Mouse (Mus musculus) hindbrain, embryonic 10.5 days (tissue): Measurements from ENCODE around the gene Tox4. TPM values are rescaled to one million over a fixed set of nuclear protein-coding genes. Genes with fewer than 3 reads are reported as not detected.

Source experiments
- DNase-seq: peaks from one replicate; pipeline ENCODE4 v3.0.0-alpha.2; 2017; ENCODE audit warnings: low spot score
- H3K27ac ChIP-seq: fragments of 300-500 bp; sonication (generic); 2 replicates; pipeline ENCODE4 v1.5.1; 2016; ENCODE audit warnings: mild to moderate bottlenecking, moderate library complexity
- H3K27me3 ChIP-seq: fragments of 300-500 bp; sonication (generic); 2 replicates; pipeline ENCODE4 v1.6.1; 2016; ENCODE audit warnings: mild to moderate bottlenecking; ENCODE audit not compliant: poor library complexity, insufficient read depth, severe bottlenecking
- H3K36me3 ChIP-seq: fragments of 300-500 bp; sonication (generic); 2 replicates; pipeline ENCODE4 v1.6.1; 2016; ENCODE audit warnings: mild to moderate bottlenecking, moderate library complexity
- H3K4me1 ChIP-seq: fragments of 300-500 bp; sonication (generic); replicated peaks from 2 replicates; pipeline ENCODE4 v1.6.1; 2016; ENCODE audit warnings: mild to moderate bottlenecking
- H3K4me3 ChIP-seq: fragments of 300-500 bp; sonication (generic); 2 replicates; pipeline ENCODE4 v1.5.1; 2016; ENCODE audit warnings: mild to moderate bottlenecking, moderate library complexity
- H3K9me3 ChIP-seq: fragments of 300-500 bp; sonication (generic); 2 replicates; pipeline ENCODE4 v1.6.1; 2016; ENCODE audit warnings: mild to moderate bottlenecking, moderate library complexity
- whole genome bisulfite sequencing: fragments of 180-500 bp; shearing (Covaris S2); methylation state at CpG from one replicate; pipeline ENCODE4 v1.1.7; 2016; 5-methylcytosine and 5-hydroxymethylcytosine counted together
- polyA plus RNA-seq: library from polyadenylated mRNA; unstranded; fragments of >200 nt; fragmentation: Nextera tagmentation; extraction: Ambion mirVana; gene quantifications from 2 replicates; pipeline ENCODE4 v1.2.1, GENCODE M21; 2016

Gene Tox4
- polyA plus RNA-seq, 1 experiment from 2014 or later: 55.4 TPM

- WGBS: 2% methylated on average over 16 of the region's 16 CpGs
- Histone ChIP-seq H3K27ac (peak overlapping the region; percentile 99), H3K27me3 (no peaks in the 10 kb centered on the region), H3K36me3 (peaks cover 45% of the 10 kb centered on the region), H3K9me3 (peaks cover 5% of the 10 kb centered on the region; the same call in 1 of the 2 replicates), H3K4me1 (peaks cover 54% of the 10 kb centered on the region), H3K4me3 (peak overlapping the region; percentile 84)
- DNase-seq: no peak
Observed at GRCm38 (mm10) chr14:52316441-52317225, 37.7 kb downstream of the Tox4 start.

GRCm38 (mm10) chr14:52319361-52319760 lies 40.4 kb downstream of the Tox4 start:
- Histone ChIP-seq H3K4me1 (peaks cover 27% of the 10 kb centered on the region), H3K27ac (no peak overlapping the region), H3K4me3 (no peak overlapping the region), H3K27me3 (no peaks in the 10 kb centered on the region), H3K9me3 (no peaks in the 10 kb centered on the region), H3K36me3 (peaks cover 26% of the 10 kb centered on the region)
- 82% methylated on average over 6 of the region's 6 CpGs for WGBS
- no peak for DNase-seq

GRCm38 (mm10) chr14:52325890-52326289 lies 46.9 kb downstream of the Tox4 start:
- H3K4me1 ChIP-seq: peaks cover 49% of the 10 kb centered on the region
- WGBS: 4% methylated on average over 4 of the region's 4 CpGs
- H3K9me3 ChIP-seq: no peaks in the 10 kb centered on the region
- H3K4me3 ChIP-seq: peak overlapping the region; percentile 73
- peak; percentile 42 for DNase-seq
- H3K27me3 ChIP-seq: no peaks in the 10 kb centered on the region
- peaks cover 9% of the 10 kb centered on the region for H3K36me3 ChIP-seq
- H3K27ac ChIP-seq: peak overlapping the region; percentile 95

- H3K27ac ChIP-seq: peak overlapping the region; percentile 95
- under 1% methylated on average over 14 of the region's 14 CpGs for WGBS
- H3K9me3 ChIP-seq: no peaks in the 10 kb centered on the region
- H3K4me3 ChIP-seq: peak overlapping the region; percentile 73
- H3K36me3 ChIP-seq: peaks cover 9% of the 10 kb centered on the region
- DNase-seq: no peak
- no peaks in the 10 kb centered on the region for H3K27me3 ChIP-seq
- peaks cover 65% of the 10 kb centered on the region for H3K4me1 ChIP-seq
Observed at GRCm38 (mm10) chr14:52327375-52327901, 48.5 kb downstream of the Tox4 start.

- no peaks in the 10 kb centered on the region for H3K9me3 ChIP-seq
- WGBS: 1% methylated on average over 26 of the region's 26 CpGs
- peaks cover 69% of the 10 kb centered on the region for H3K4me1 ChIP-seq
Observed at GRCm38 (mm10) chr14:52327910-52328812, 49.2 kb downstream of the Tox4 start, which contains the start of gene Sall2. Gene Sall2, minus strand, starts transcription at chr14:52328762.

GRCm38 (mm10) chr14:52331069-52331750 lies 52.3 kb downstream of the Tox4 start:
- DNase-seq: no peak
- Histone ChIP-seq H3K27ac (peak overlapping the region; percentile 81), H3K4me3 (0 out of 2 replicates have a peak overlapping the region, but pooled peaks have one; percentile 4), H3K36me3 (no peaks in the 10 kb centered on the region), H3K9me3 (no peaks in the 10 kb centered on the region), H3K4me1 (peaks cover 59% of the 10 kb centered on the region), H3K27me3 (no peaks in the 10 kb centered on the region)
- 14% methylated on average over 4 of the region's 4 CpGs for WGBS

More at GRCm38 (mm10) chr14:52327910-52328812, 49.2 kb downstream of the Tox4 start, which contains the start of gene Sall2:
- no peaks in the 10 kb centered on the region for H3K27me3 ChIP-seq
- peak within 1 kb of the TSS; percentile 95 for H3K27ac ChIP-seq
- H3K4me3 ChIP-seq: peak within 1 kb of the TSS; percentile 73
- peaks cover 9% of the 10 kb centered on the region for H3K36me3 ChIP-seq
- peak; percentile 61 for DNase-seq

GRCm38 (mm10) chr14:52332171-52332570 lies 53.2 kb downstream of the Tox4 start:
- Histone ChIP-seq H3K36me3 (no peaks in the 10 kb centered on the region), H3K4me1 (peaks cover 49% of the 10 kb centered on the region), H3K27me3 (no peaks in the 10 kb centered on the region), H3K4me3 (no peak overlapping the region), H3K9me3 (no peaks in the 10 kb centered on the region), H3K27ac (peak overlapping the region; percentile 81)
- no peak for DNase-seq
- WGBS: 29% methylated on average over 1 of the region's 3 CpGs

- Histone ChIP-seq H3K9me3 (no peaks in the 10 kb centered on the region), H3K27ac (no peak overlapping the region), H3K36me3 (no peaks in the 10 kb centered on the region), H3K27me3 (no peaks in the 10 kb centered on the region), H3K4me1 (peaks cover 7% of the 10 kb centered on the region; the same call in 1 of the 2 replicates), H3K4me3 (peak overlapping the region; percentile 9; the same call in 1 of the 2 replicates)
- peak; percentile 49 for DNase-seq
- WGBS: 37% methylated on average over 21 of the region's 21 CpGs
Observed at GRCm38 (mm10) chr14:52338751-52339511, 60.0 kb downstream of the Tox4 start.

GRCm38 (mm10) chr14:52339512-52339852 lies 60.5 kb downstream of the Tox4 start:
- no peak for DNase-seq
- H3K4me3 ChIP-seq: no peak overlapping the region
- H3K36me3 ChIP-seq: no peaks in the 10 kb centered on the region
- peaks cover 7% of the 10 kb centered on the region; the same call in 1 of the 2 replicates for H3K4me1 ChIP-seq
- no peak overlapping the region for H3K27ac ChIP-seq
- H3K27me3 ChIP-seq: no peaks in the 10 kb centered on the region
- H3K9me3 ChIP-seq: peaks cover 4% of the 10 kb centered on the region; the same call in 1 of the 2 replicates
- 75% methylated on average over 6 of the region's 6 CpGs for WGBS
